Mouse (Mus musculus) adrenal gland, adult 8-10 months (tissue): Measurements from ENCODE around the gene Cdk13. TPM values are rescaled to one million over a fixed set of nuclear protein-coding genes. Genes with fewer than 3 reads are reported as not detected.

Experiments
- microRNA-seq, 2 experiments: library from miRNA; unstranded; fragments of <30 nt; microRNA quantifications; one replicate each; pipeline ENCODE4 v1.2.0; 2022
- total RNA-seq, 4 experiments: library from RNA; stranded (reverse); gene quantifications; 2 replicates each; pipeline ENCODE4 v1.2.4; 2022

Gene Cdk13
- total RNA-seq, 4 experiments from 2014 or later, result 50.4 to 69.5 (median 60.4) TPM

Small RNAs within 50 kb of the gene (microRNA-seq; reads per million reads assigned to microRNA genes)
- gene Mir466i, result 0 reads per million in 2 experiments

Other genes starting within 250 kb of the Cdk13 start
- 10 to 100 TPM; 19.8 to 27.5 (median 22.7) TPM for gene Mplkip, start 109.9 kb downstream of the Cdk13 start, total RNA-seq
- 10 to 100 TPM in 2 of 4 experiments, 1 to 10 TPM in 2; 5.8 to 11.2 (median 8.4) TPM for gene Sugct, start 109.5 kb downstream of the Cdk13 start, total RNA-seq
- gene Rala, start 139.1 kb upstream of the Cdk13 start, total RNA-seq, result 10 to 100 TPM; 52.3 to 61.4 (median 58.1) TPM
- gene Yae1d1, start 188.3 kb upstream of the Cdk13 start, total RNA-seq, result 10 to 100 TPM; 29.6 to 33.3 (median 31.6) TPM